Mouse (Mus musculus) midbrain, embryonic 11.5 days (tissue): ENCODE data around the gene Lgals4. TPM values are rescaled to one million over a fixed set of nuclear protein-coding genes. Genes with fewer than 3 reads are reported as not detected.

Source experiments
- ATAC-seq: fragments of 200-750 bp; cut with Nextera tagmentation; 2 replicates; pipeline ENCODE4 v1.8.0; 2017; ENCODE audit warnings: moderate TSS enrichment, moderate library complexity; ENCODE audit not compliant: low FRiP score
- DNase-seq: peaks from one replicate; pipeline ENCODE4 v3.0.0; 2015; ENCODE audit warnings: low spot score; ENCODE audit errors: missing footprints
- H3K27ac ChIP-seq: fragments of 300-500 bp; sonication (generic); 2 replicates; pipeline ENCODE4 v1.5.1; 2014; ENCODE audit warnings: low read depth, low read length
- H3K27me3 ChIP-seq: fragments of 300-500 bp; sonication (generic); 2 replicates; pipeline ENCODE4 v1.6.1; 2014; ENCODE audit warnings: mild to moderate bottlenecking, low read length, moderate library complexity, mixed read lengths; ENCODE audit not compliant: control insufficient read depth, insufficient read depth
- H3K36me3 ChIP-seq: fragments of 300-500 bp; sonication (generic); 2 replicates; pipeline ENCODE4 v1.6.1; 2014; ENCODE audit warnings: mild to moderate bottlenecking, low read length, moderate library complexity, mixed read lengths; ENCODE audit not compliant: control insufficient read depth, insufficient read depth
- H3K4me1 ChIP-seq: fragments of 300-500 bp; sonication (generic); 2 replicates; pipeline ENCODE4 v1.6.1; 2014; ENCODE audit warnings: low read length; ENCODE audit not compliant: control insufficient read depth, insufficient read depth
- H3K4me2 ChIP-seq: fragments of 300-500 bp; sonication (generic); 2 replicates; pipeline ENCODE4 v1.6.1; 2014; ENCODE audit warnings: mild to moderate bottlenecking, moderate library complexity
- H3K4me3 ChIP-seq: fragments of 300-500 bp; sonication (generic); 2 replicates; pipeline ENCODE4 v1.5.1; 2014; ENCODE audit warnings: low read depth, low read length
- H3K9ac ChIP-seq: fragments of 300-500 bp; sonication (generic); 2 replicates; pipeline ENCODE4 v1.6.1; 2014; ENCODE audit warnings: low read length
- H3K9me3 ChIP-seq: fragments of 300-500 bp; sonication (generic); 2 replicates; pipeline ENCODE4 v1.6.1; 2016; ENCODE audit warnings: low read length; ENCODE audit not compliant: control insufficient read depth
- WGBS: fragments of 180-500 bp; shearing (Covaris S2); extraction: QIAGEN DNeasy Blood & Tissue Kit; methylation state at CpG from one replicate; pipeline ENCODE4 v1.1.7; 2014; 5-methylcytosine and 5-hydroxymethylcytosine counted together
- polyA plus RNA-seq: library from polyadenylated mRNA; unstranded; fragments of >200 nt; fragmentation: Nextera tagmentation; extraction: Ambion mirVana; gene quantifications from 2 replicates; pipeline ENCODE4 v1.2.1, GENCODE M21; 2014

Lgals4 gene
- polyA plus RNA-seq, 1 experiment from 2014 or later: 1.7 TPM

- DNase-seq (peak; percentile 85), ATAC-seq (no peak)
- no peak overlapping the region for H3K9ac ChIP-seq
- no peaks in the 10 kb centered on the region for H3K27me3 ChIP-seq
- peaks cover 35% of the 10 kb centered on the region for H3K4me1 ChIP-seq
- no peak overlapping the region for H3K27ac ChIP-seq
- no peak overlapping the region for H3K4me2 ChIP-seq
- H3K36me3 ChIP-seq: peaks cover 68% of the 10 kb centered on the region
- WGBS: 92% methylated on average over 4 of the region's 4 CpGs
- H3K4me3 ChIP-seq: no peak overlapping the region
- no peaks in the 10 kb centered on the region for H3K9me3 ChIP-seq
These were observed 14.7 kb upstream of the Lgals4 start for GRCm38 (mm10) chr7:28818861-28819452.

DNA sequence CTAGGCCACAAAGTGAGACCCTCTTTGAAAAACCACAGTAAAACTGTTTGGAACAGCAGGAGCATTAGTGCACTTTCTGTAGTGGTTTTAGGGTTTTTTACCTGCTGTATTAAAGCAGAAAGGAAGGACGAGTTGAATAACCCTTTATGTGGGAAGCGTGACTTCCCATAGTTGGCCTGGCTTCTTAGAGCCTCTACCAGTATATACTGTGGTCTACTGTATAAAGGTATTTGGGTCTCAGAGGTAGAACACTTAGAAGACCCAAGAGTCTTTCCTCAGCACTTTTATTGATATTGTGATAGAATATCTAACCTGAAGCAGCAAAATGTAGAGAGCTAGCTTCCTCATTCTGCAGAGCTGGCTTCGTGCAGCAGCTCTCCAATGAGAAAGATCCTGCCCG, 14.1 kb upstream of the Lgals4 start:
- Histone ChIP-seq H3K4me3 (no peak overlapping the region), H3K36me3 (peaks cover 62% of the 10 kb centered on the region), H3K27ac (peak overlapping the region; percentile 71; the same call in 1 of the 2 replicates), H3K9ac (no peak overlapping the region), H3K9me3 (no peaks in the 10 kb centered on the region), H3K4me1 (peaks cover 37% of the 10 kb centered on the region), H3K27me3 (no peaks in the 10 kb centered on the region), H3K4me2 (no peak overlapping the region)
- no peak for ATAC-seq
- WGBS: 83% methylated on average over 4 of the region's 4 CpGs
- DNase-seq: peak; percentile 87

DNA sequence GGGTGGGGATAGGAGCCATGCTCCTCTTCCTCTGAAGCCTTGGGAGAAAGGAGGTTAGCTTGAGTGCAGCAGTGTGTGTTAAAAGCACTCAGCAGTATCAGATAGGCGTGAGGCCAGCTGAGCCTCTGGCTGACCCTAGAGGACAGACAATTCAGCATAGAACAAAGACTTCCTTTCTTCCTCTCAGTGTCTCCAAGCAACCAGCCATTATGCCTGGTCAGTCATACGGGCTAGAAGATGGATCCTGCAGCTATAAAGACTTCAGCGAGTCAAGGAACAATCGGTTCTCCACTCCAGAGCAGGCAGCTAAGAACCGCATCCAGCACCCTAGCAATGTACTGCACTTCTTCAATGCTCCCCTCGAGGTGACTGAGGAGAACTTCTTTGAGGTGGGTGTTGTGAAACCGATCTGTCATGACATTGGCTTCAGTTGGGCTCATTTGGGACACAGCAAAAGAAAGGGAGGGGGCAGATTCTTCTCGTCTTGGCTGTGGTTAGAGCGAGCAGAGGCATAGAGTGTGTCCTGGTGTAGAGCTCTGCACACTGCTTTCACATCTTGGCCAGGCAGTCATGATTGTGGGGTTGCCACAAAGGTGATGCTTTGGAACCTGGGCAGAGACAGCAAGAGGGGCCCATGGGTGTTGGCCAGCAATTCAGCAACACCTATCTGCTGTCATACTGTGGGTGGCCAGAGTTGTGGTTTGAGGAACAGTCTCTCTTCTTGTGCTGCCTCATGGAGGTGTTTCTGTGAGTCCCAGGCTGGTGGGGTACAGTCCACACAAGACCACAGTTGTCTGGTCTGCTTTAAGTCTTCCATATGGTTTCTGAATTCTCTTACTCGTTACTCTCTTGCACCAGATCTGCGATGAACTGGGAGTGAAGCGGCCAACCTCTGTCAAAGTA, 13.0 kb upstream of the Lgals4 start:
- Histone ChIP-seq H3K4me2 (no peak overlapping the region), H3K9me3 (no peaks in the 10 kb centered on the region), H3K36me3 (peaks cover 53% of the 10 kb centered on the region), H3K4me3 (no peak overlapping the region), H3K9ac (peak overlapping the region; percentile 7; the same call in 1 of the 2 replicates), H3K27ac (peak overlapping the region; percentile 71), H3K4me1 (peaks cover 36% of the 10 kb centered on the region), H3K27me3 (no peaks in the 10 kb centered on the region)
- peak; percentile 53 for ATAC-seq
- peak; percentile 91 for DNase-seq
- WGBS: 47% methylated on average over 12 of the region's 12 CpGs

GRCm38 (mm10) chr7:28821261-28821831, 12.3 kb upstream of the Lgals4 start:
- H3K4me1 ChIP-seq: peaks cover 37% of the 10 kb centered on the region
- peak overlapping the region; percentile 71 for H3K27ac ChIP-seq
- no peak for ATAC-seq
- H3K4me2 ChIP-seq: no peak overlapping the region
- no peak for DNase-seq
- H3K4me3 ChIP-seq: no peak overlapping the region
- 78% methylated on average over 10 of the region's 10 CpGs for WGBS
- no peaks in the 10 kb centered on the region for H3K27me3 ChIP-seq
- no peak overlapping the region for H3K9ac ChIP-seq
- H3K9me3 ChIP-seq: no peaks in the 10 kb centered on the region
- H3K36me3 ChIP-seq: peaks cover 48% of the 10 kb centered on the region

- Histone ChIP-seq H3K4me2 (no peak overlapping the region), H3K9ac (no peak overlapping the region), H3K27me3 (no peaks in the 10 kb centered on the region), H3K4me1 (peaks cover 35% of the 10 kb centered on the region), H3K36me3 (peaks cover 39% of the 10 kb centered on the region), H3K9me3 (no peaks in the 10 kb centered on the region), H3K27ac (no peak overlapping the region), H3K4me3 (no peak overlapping the region)
- no peak for ATAC-seq
- peak; percentile 83 for DNase-seq
- 65% methylated on average over 1 of the region's 1 CpGs for WGBS
These were observed 11.1 kb upstream of the Lgals4 start for GRCm38 (mm10) chr7:28822556-28822955.

DNA sequence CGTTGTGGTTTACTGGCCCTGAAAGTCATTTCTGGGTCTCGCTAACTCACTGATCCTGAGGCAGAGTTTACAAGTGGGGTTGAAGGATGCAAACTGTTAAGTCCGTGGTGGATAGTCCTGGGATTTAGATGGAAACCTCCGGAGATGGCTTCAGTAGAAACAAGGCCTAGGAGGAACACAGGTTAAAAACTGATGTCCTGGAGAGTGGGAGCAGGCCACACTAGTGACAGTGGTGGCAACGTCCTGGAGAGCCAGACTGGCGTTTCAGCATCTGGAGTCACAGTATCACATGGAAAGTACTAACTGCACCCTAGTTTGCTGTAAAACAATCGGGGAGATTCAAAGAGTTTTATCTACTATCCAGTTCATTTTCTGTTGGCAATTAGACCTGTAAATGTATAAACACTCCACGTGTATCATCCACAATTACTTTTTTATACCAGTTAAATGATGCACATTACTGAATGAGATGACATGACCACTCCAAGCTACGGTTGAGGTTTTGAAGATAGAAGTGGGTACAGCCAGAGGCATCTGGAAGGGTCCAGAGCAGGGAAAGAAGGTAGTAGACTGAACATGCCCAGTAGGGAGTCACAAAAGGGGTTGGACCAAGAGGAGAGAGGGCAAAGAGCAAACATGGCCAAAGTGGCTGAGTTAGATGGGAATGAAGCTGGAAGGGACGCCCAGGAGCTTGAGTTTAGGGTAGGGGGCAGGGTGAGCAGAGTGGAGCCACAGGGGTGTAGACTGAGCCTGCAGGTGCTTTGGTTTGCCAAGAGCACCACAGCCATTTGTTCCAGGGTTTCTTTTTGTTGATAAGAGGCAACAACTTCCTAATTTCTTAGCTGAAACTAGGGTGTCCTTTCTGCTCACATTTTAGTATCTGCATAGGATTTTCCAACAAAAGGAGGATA, 10.4 kb upstream of the Lgals4 start:
- no peak overlapping the region; the same call in 1 of the 2 replicates for H3K27ac ChIP-seq
- peaks cover 33% of the 10 kb centered on the region for H3K36me3 ChIP-seq
- no peak for ATAC-seq
- H3K4me2 ChIP-seq: no peak overlapping the region
- no peak overlapping the region for H3K4me3 ChIP-seq
- no peaks in the 10 kb centered on the region for H3K9me3 ChIP-seq
- H3K9ac ChIP-seq: no peak overlapping the region
- peak; percentile 88 for DNase-seq
- H3K27me3 ChIP-seq: no peaks in the 10 kb centered on the region
- WGBS: 59% methylated on average over 10 of the region's 10 CpGs
- H3K4me1 ChIP-seq: peaks cover 30% of the 10 kb centered on the region

DNA sequence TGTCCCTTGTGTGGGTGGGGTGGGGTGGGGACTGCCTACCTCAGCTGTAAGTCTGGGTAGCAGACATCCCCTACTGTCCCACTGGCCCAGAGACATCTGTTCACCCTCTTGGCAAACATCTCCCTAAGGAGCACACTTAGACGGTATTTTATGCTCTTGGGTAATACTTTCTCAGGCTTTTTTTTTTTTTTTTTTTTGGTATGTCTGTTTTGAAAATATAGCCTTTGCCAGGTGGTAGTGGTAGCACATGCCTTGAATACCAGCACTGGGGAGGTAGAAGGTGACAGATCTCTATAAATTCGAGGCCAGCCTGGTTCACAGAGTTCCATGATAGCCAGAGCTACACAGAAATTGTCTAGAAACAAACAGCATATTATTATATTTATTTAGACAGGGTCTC, 9.7 kb upstream of the Lgals4 start:
- DNase-seq: no peak
- Histone ChIP-seq H3K4me3 (no peak overlapping the region), H3K4me1 (peaks cover 26% of the 10 kb centered on the region), H3K27ac (no peak overlapping the region), H3K36me3 (peaks cover 29% of the 10 kb centered on the region), H3K9ac (no peak overlapping the region), H3K9me3 (no peaks in the 10 kb centered on the region), H3K4me2 (no peak overlapping the region), H3K27me3 (no peaks in the 10 kb centered on the region)
- ATAC-seq: no peak
- 72% methylated on average over 2 of the region's 2 CpGs for WGBS

DNA sequence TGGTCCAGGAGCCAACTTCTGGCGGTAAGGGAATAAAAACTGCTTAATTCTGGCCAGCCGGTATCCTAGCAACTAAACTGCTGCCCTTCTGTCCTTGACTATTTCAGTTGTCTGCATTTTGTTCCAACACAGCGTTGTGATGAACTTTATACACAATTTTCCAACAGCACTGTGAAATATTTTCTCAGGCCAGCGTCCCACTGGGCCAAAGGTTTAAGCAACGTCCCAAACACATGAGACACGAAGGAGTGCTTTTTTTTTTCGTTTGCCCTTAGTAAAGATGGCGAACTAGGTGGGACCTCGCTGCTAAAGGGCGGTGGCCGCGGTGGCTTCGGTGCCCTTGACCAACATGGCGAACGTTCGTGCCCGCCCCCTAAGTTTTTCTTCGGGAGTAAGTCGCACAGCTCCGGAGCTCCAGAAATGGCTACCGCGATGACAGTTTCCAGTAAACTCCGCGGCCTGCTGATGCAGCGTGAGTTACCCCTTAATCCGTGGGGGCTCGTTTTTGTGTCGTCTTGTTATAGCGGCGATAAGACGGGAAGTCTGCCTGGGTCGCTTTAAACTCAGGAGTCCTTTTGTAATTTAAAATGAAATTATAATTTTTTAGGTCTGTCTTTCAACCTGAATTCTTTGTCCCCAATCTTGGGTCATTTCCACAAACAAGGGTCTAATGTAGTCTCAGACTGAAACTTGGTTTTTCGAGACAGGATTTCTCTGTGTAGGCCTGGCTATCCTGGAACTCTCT, 8.5 kb upstream of the Lgals4 start, which contains the start of gene Ech1:
Gene Ech1 (plus strand): TSS at position 277 of the 745 bp plus-strand sequence.
- Histone ChIP-seq H3K4me1 (peaks cover 18% of the 10 kb centered on the region), H3K36me3 (peaks cover 24% of the 10 kb centered on the region), H3K9me3 (no peaks in the 10 kb centered on the region), H3K4me3 (peak within 1 kb of the TSS; percentile 46), H3K27ac (peak within 1 kb of the TSS; percentile 33), H3K9ac (peak within 1 kb of the TSS; percentile 70), H3K27me3 (no peaks in the 10 kb centered on the region), H3K4me2 (peak within 1 kb of the TSS; percentile 54)
- ATAC-seq: peak; percentile 82
- DNase-seq: peak; percentile 99
- WGBS: 3% methylated on average over 33 of the region's 33 CpGs
